Mouse (Mus musculus) G1E (cell line): Measurements from ENCODE around the gene Plscr4. TPM values are rescaled to one million over a fixed set of nuclear protein-coding genes. Genes with fewer than 3 reads are reported as not detected.
A peak's percentile ranks its signal among the peaks of the same experiment; 100 is the strongest.

ENCODE experiments used
- ATAC-seq: 2 replicates; pipeline ENCODE4 v1.8.0; 2016; ENCODE audit warnings: mild to moderate bottlenecking; ENCODE audit not compliant: insufficient number of reproducible peaks, poor library complexity, low FRiP score, severe bottlenecking; ENCODE audit errors: extremely low read depth
- DNase-seq: peaks from one replicate; pipeline ENCODE4 v3.0.0; 2012; ENCODE audit warnings: low spot score
- H3K27me3 ChIP-seq: 2 replicates; pipeline ENCODE4 v1.6.1; 2012; ENCODE audit warnings: mild to moderate bottlenecking, low read length, inconsistent platforms; ENCODE audit not compliant: insufficient read depth
- H3K36me3 ChIP-seq: replicated peaks from 2 replicates; pipeline ENCODE3; 2012; ENCODE audit warnings: mild to moderate bottlenecking, inconsistent platforms
- H3K4me1 ChIP-seq: 2 replicates; pipeline ENCODE4 v1.6.1; 2012; ENCODE audit warnings: low read depth, low read length, inconsistent platforms, mixed read lengths; ENCODE audit not compliant: insufficient read depth
- H3K4me3 ChIP-seq: 2 replicates; pipeline ENCODE4 v1.5.1; 2012; ENCODE audit warnings: low read depth, mild to moderate bottlenecking, inconsistent platforms, low read length, moderate library complexity, mixed read lengths
- H3K9me3 ChIP-seq: replicated peaks from 2 replicates; pipeline ENCODE4 v1.6.1; 2012; ENCODE audit warnings: inconsistent platforms
- CTCF ChIP-seq: IDR thresholded peaks from 2 replicates; pipeline ENCODE4 v1.5.1; 2012; ENCODE audit warnings: low read depth, low read length, inconsistent platforms, mixed read lengths
- GATA1 ChIP-seq: IDR thresholded peaks from 2 replicates; pipeline ENCODE4 v1.6.1; 2012; ENCODE audit warnings: borderline replicate concordance, low read length, inconsistent platforms, mixed read lengths
- GATA2 ChIP-seq: IDR thresholded peaks from 2 replicates; pipeline ENCODE4 v1.6.1; 2012; ENCODE audit warnings: low read depth, low read length, inconsistent platforms, borderline replicate concordance
- POLR2AphosphoS5 ChIP-seq: IDR thresholded peaks from 2 replicates; pipeline ENCODE4 v1.6.1; 2012; ENCODE audit warnings: low read depth, low read length, inconsistent platforms; ENCODE audit not compliant: insufficient replicate concordance
- TAL1 ChIP-seq: conservative IDR thresholded peaks from 2 replicates; pipeline ENCODE4 v1.6.1; 2012; ENCODE audit warnings: low read depth, low read length, inconsistent platforms, mixed read lengths
- polyA plus RNA-seq: library from polyadenylated mRNA; stranded (reverse); fragments of >175 nt; gene quantifications from 2 replicates; pipeline ENCODE4 v1.2.3, GENCODE M21; 2012
- total RNA-seq, 2 experiments: library from RNA; stranded (forward) in 1 of 2; stranded (reverse) in 1 of 2; fragments of 200-1000 nt in 1 of 2; fragments of >200 nt in 1 of 2; fragmentation: Nextera tagmentation in 1 of 2; gene quantifications; 2 replicates each; pipeline ENCODE4 v1.2.3; 2014 to 2017

The Plscr4 gene
- total and polyA plus RNA-seq, 3 experiments = 0.33 TPM; not detected in 2

GRCm38 (mm10) chr9:92490319-92490718 is 33.1 kb downstream of the Plscr4 start:
- TF ChIP-seq POLR2AphosphoS5 = no peak
- TF ChIP-seq GATA2 = no peak
- no peak for TF ChIP-seq CTCF
- TF ChIP-seq GATA1 = no peak
- no peak overlapping the region for H3K4me3 ChIP-seq
- peaks cover 3% of the 10 kb centered on the region; the same call in 1 of the 2 replicates for H3K27me3 ChIP-seq
- no peaks in the 10 kb centered on the region for H3K9me3 ChIP-seq
- no peaks in the 10 kb centered on the region for H3K36me3 ChIP-seq
- H3K4me1 ChIP-seq = no peaks in the 10 kb centered on the region
- DNase-seq = no peak
- ATAC-seq = no peak

- ATAC-seq = no peak
- H3K36me3 ChIP-seq = no peaks in the 10 kb centered on the region
Measured at GRCm38 (mm10) chr9:92491274-92491673, 34.1 kb downstream of the Plscr4 start.

GRCm38 (mm10) chr9:92499710-92500410 is 42.7 kb downstream of the Plscr4 start:
- peak; percentile 12 for DNase-seq
- H3K36me3 ChIP-seq = no peaks in the 10 kb centered on the region
- no peaks in the 10 kb centered on the region for H3K9me3 ChIP-seq
- TF ChIP-seq CTCF (peak; percentile 33; the same call in 1 of the 2 replicates), TAL1 (no peak)
- ATAC-seq = peak; percentile 77
- H3K4me3 ChIP-seq = no peak overlapping the region
- no peaks in the 10 kb centered on the region for H3K27me3 ChIP-seq
- no peaks in the 10 kb centered on the region for H3K4me1 ChIP-seq

More at GRCm38 (mm10) chr9:92491274-92491673, 34.1 kb downstream of the Plscr4 start:
- H3K27me3 ChIP-seq = peaks cover 3% of the 10 kb centered on the region; the same call in 1 of the 2 replicates
- TF ChIP-seq CTCF = no peak
- no peak for TF ChIP-seq TAL1
- H3K4me1 ChIP-seq = no peaks in the 10 kb centered on the region
- DNase-seq = no peak
- no peak overlapping the region for H3K4me3 ChIP-seq
- H3K9me3 ChIP-seq = no peaks in the 10 kb centered on the region

- Histone ChIP-seq H3K27me3 (no peaks in the 10 kb centered on the region), H3K4me3 (no peak overlapping the region), H3K4me1 (no peaks in the 10 kb centered on the region), H3K36me3 (no peaks in the 10 kb centered on the region), H3K9me3 (no peaks in the 10 kb centered on the region)
- DNase-seq = no peak
- no peak for ATAC-seq
- no peak for TF ChIP-seq GATA2
- no peak for TF ChIP-seq GATA1
- no peak for TF ChIP-seq TAL1
- no peak for TF ChIP-seq POLR2AphosphoS5
- no peak for TF ChIP-seq CTCF
Measured at GRCm38 (mm10) chr9:92504256-92504655, 47.1 kb downstream of the Plscr4 start.

- ATAC-seq = no peak
- Histone ChIP-seq H3K27me3 (no peaks in the 10 kb centered on the region), H3K4me1 (no peaks in the 10 kb centered on the region), H3K36me3 (no peaks in the 10 kb centered on the region), H3K9me3 (no peaks in the 10 kb centered on the region), H3K4me3 (no peak overlapping the region)
- TF ChIP-seq CTCF (no peak), GATA1 (no peak), TAL1 (no peak), POLR2AphosphoS5 (no peak), GATA2 (no peak)
- DNase-seq = no peak
Measured at GRCm38 (mm10) chr9:92504889-92505288, 47.7 kb downstream of the Plscr4 start.

GRCm38 (mm10) chr9:92511696-92512095 is 54.5 kb downstream of the Plscr4 start:
- no peaks in the 10 kb centered on the region for H3K9me3 ChIP-seq
- no peak for ATAC-seq
- no peak for TF ChIP-seq POLR2AphosphoS5
- no peak for TF ChIP-seq TAL1
- TF ChIP-seq GATA2 = no peak
- TF ChIP-seq GATA1 = no peak
- no peak for TF ChIP-seq CTCF

GRCm38 (mm10) chr9:92517036-92517435 is 59.9 kb downstream of the Plscr4 start:
- DNase-seq = no peak
- Histone ChIP-seq H3K9me3 (no peaks in the 10 kb centered on the region), H3K4me1 (no peaks in the 10 kb centered on the region), H3K27me3 (0 out of 2 replicates have a peak, but pooled peaks cover 4% of the 10 kb centered on the region), H3K4me3 (no peak overlapping the region), H3K36me3 (no peaks in the 10 kb centered on the region)
- TF ChIP-seq POLR2AphosphoS5 = no peak
- no peak for TF ChIP-seq TAL1
- TF ChIP-seq GATA1 = no peak
- no peak for TF ChIP-seq GATA2
- TF ChIP-seq CTCF = no peak
- ATAC-seq = no peak

More at GRCm38 (mm10) chr9:92511696-92512095, 54.5 kb downstream of the Plscr4 start:
- Histone ChIP-seq H3K27me3 (0 out of 2 replicates have a peak, but pooled peaks cover 4% of the 10 kb centered on the region), H3K36me3 (no peaks in the 10 kb centered on the region), H3K4me3 (no peak overlapping the region), H3K4me1 (no peaks in the 10 kb centered on the region)
- DNase-seq = no peak
